Mouse (Mus musculus): Measurements from ENCODE around the gene Nisch. TPM values are rescaled to one million over a fixed set of nuclear protein-coding genes. Genes with fewer than 3 reads are reported as not detected.

Gene Nisch
- polyA plus RNA-seq, 1 experiment from 2014 or later, result 296 TPM

DNA sequence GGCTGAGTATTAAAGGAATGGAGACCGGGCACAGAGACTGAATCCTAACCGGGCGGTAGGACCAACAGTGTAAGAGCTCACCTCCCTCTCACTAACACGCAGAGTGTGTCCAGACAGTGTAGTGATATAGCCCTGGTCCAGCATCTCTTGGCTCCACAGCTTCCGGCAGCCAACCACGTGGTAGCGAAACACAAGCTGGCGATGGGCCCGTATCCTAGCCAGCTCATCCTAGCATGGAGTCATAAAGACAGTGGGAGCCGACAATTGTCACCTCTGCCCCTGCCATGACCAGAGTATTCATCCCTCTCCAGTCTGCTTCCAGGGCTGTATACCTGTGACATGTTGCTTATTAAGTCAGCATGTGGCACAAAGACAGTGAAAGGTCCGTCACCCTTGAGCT lies 71.1 kb downstream of the Nisch start:
- ATAC-seq (ENCODE audit: low read depth), result no peak

DNA sequence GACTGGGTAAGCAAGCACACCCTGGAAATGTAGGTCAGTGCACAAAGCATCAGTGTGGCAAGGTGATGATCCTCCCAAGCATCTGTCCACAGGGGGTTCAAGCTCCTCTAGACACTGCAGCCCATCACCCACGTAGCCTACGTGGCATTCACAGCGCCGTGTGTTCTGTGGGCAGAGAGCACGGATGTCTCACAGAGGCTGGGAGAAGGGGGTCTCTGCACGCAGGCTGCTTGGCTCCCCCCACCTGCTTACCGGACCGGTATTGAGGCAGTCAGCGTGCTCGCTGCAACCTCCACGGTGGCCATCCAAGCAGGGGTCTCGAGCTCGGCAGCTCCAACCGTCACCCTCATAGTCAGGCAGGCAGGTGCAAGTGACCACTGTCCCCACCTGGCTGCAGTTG lies 75.7 kb downstream of the Nisch start:
- 98% methylated on average over 14 of the region's 14 CpGs for WGBS

More for the DNA sequence above, 71.1 kb downstream of the Nisch start:
- no peak for DNase-seq (ENCODE audit: low spot score)
- H3K27ac ChIP-seq (replicated peaks; ENCODE audit: low read depth, low read length), result no peak overlapping the region
- H3K4me2 ChIP-seq (ENCODE audit: low read depth, low read length), result no peak overlapping the region
- no peaks in the 10 kb centered on the region for H3K27me3 ChIP-seq (replicated peaks; ENCODE audit: control insufficient read depth, insufficient read depth, low read length)
- H3K9ac ChIP-seq (ENCODE audit: low read depth, low read length), result no peak overlapping the region
- H3K4me3 ChIP-seq (ENCODE audit: low read depth, low read length), result no peak overlapping the region
- 91% methylated on average over 11 of the region's 11 CpGs for WGBS
- H3K4me1 ChIP-seq (ENCODE audit: control insufficient read depth, insufficient read depth, low read length), result no peaks in the 10 kb centered on the region
- H3K36me3 ChIP-seq (ENCODE audit: control insufficient read depth, insufficient read depth, low read length), result peaks cover 14% of the 10 kb centered on the region
- H3K9me3 ChIP-seq (ENCODE audit: control insufficient read depth, low read length), result no peaks in the 10 kb centered on the region

DNA sequence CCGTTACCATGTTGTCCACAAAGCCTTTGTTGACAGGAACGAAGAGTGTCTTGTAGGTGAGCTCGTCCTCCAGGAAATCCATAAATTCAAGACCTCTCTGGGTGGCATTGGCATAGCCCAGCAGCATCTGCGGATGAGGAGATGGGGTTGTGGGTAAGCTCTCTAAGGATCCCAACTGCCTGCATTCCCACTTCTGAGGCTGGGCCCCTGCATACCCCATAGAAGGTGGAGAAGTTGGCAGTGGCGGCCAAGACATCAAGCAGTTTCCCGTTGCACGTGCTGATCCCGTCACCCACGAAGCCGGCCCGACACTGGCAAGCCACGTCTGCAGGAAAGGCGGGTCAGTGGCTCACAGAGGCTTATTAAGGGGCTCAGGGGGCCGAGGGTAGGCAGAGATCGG lies 76.6 kb downstream of the Nisch start:
- DNase-seq (ENCODE audit: low spot score) (no peak), ATAC-seq (ENCODE audit: low read depth) (no peak)
- no peak overlapping the region for H3K9ac ChIP-seq (ENCODE audit: low read depth, low read length)
- H3K4me3 ChIP-seq (ENCODE audit: low read depth, low read length), result no peak overlapping the region
- no peak overlapping the region for H3K4me2 ChIP-seq (ENCODE audit: low read depth, low read length)
- H3K27ac ChIP-seq (replicated peaks; ENCODE audit: low read depth, low read length), result no peak overlapping the region
- H3K4me1 ChIP-seq (ENCODE audit: control insufficient read depth, insufficient read depth, low read length), result no peaks in the 10 kb centered on the region
- H3K9me3 ChIP-seq (ENCODE audit: control insufficient read depth, low read length), result no peaks in the 10 kb centered on the region
- H3K36me3 ChIP-seq (ENCODE audit: control insufficient read depth, insufficient read depth, low read length), result peaks cover 69% of the 10 kb centered on the region
- H3K27me3 ChIP-seq (replicated peaks; ENCODE audit: control insufficient read depth, insufficient read depth, low read length), result no peaks in the 10 kb centered on the region
- 91% methylated on average over 15 of the region's 15 CpGs for WGBS

More for the DNA sequence above, 75.7 kb downstream of the Nisch start:
- no peak for DNase-seq (ENCODE audit: low spot score)
- H3K9ac ChIP-seq (ENCODE audit: low read depth, low read length), result no peak overlapping the region
- H3K36me3 ChIP-seq (ENCODE audit: control insufficient read depth, insufficient read depth, low read length), result peaks cover 60% of the 10 kb centered on the region
- no peak overlapping the region for H3K27ac ChIP-seq (replicated peaks; ENCODE audit: low read depth, low read length)
- no peak for ATAC-seq (ENCODE audit: low read depth)
- H3K27me3 ChIP-seq (replicated peaks; ENCODE audit: control insufficient read depth, insufficient read depth, low read length), result no peaks in the 10 kb centered on the region
- no peaks in the 10 kb centered on the region for H3K4me1 ChIP-seq (ENCODE audit: control insufficient read depth, insufficient read depth, low read length)
- no peaks in the 10 kb centered on the region for H3K9me3 ChIP-seq (ENCODE audit: control insufficient read depth, low read length)
- no peak overlapping the region for H3K4me2 ChIP-seq (ENCODE audit: low read depth, low read length)
- H3K4me3 ChIP-seq (ENCODE audit: low read depth, low read length), result no peak overlapping the region

DNA sequence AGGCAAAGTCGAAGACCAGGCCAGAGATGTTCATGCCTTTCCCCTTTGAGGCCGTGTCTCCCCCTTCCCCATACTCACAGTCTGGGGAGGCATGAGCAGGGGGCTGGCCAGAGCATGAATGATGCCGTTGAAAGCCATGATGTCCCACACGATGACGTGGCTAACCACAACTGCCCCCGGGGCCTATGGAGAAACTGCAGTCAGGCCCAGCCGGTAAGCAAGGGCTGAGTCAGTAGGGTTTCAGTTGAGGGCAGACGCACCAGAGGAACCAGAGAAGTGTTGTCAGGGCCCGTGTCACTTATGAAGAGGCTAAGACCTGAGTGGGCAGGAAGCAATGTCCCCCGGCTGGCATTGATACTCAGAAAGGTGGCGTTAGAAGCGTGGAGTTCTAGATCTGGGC lies 77.1 kb downstream of the Nisch start:
- no peaks in the 10 kb centered on the region for H3K27me3 ChIP-seq (replicated peaks; ENCODE audit: control insufficient read depth, insufficient read depth, low read length)
- ATAC-seq (ENCODE audit: low read depth) (no peak), DNase-seq (ENCODE audit: low spot score) (no peak)
- no peaks in the 10 kb centered on the region for H3K9me3 ChIP-seq (ENCODE audit: control insufficient read depth, low read length)
- H3K36me3 ChIP-seq (ENCODE audit: control insufficient read depth, insufficient read depth, low read length), result peaks cover 74% of the 10 kb centered on the region
- WGBS, result 81% methylated on average over 12 of the region's 12 CpGs
- H3K4me1 ChIP-seq (ENCODE audit: control insufficient read depth, insufficient read depth, low read length), result 0 out of 2 replicates have a peak, but pooled peaks cover under 1% of the 10 kb centered on the region
- no peak overlapping the region for H3K27ac ChIP-seq (replicated peaks; ENCODE audit: low read depth, low read length)
- H3K4me2 ChIP-seq (ENCODE audit: low read depth, low read length), result no peak overlapping the region
- H3K9ac ChIP-seq (ENCODE audit: low read depth, low read length), result no peak overlapping the region
- H3K4me3 ChIP-seq (ENCODE audit: low read depth, low read length), result no peak overlapping the region

DNA sequence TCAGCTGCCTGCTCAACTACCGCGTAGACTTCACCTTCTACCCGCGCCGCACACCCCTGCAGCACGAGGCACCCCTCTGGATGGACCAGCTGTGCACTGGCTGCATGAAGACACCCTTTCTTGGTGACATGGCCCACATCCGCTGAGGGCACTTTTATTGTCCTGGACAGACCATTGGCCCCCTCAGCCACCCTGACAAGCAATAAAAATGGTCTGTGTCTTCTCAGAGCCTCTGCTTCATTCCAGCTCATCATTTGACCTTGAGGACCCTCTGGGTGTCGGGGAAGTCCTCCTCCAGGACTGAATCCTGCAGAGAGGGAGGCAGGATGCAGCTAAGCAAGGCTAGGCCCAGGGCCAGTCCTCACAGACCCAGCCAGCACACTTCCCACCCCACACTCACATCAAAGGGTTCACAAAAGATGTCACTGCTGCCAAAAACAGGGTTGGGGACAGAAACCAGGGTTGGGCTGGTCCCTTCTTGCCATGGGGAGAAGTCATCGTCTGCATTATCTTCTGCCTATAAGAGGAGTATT lies 77.8 kb downstream of the Nisch start:
- no peak overlapping the region for H3K27ac ChIP-seq (replicated peaks; ENCODE audit: low read depth, low read length)
- 89% methylated on average over 9 of the region's 9 CpGs for whole genome bisulfite sequencing
- H3K4me1 ChIP-seq (ENCODE audit: control insufficient read depth, insufficient read depth, low read length), result peaks cover 8% of the 10 kb centered on the region
- no peak overlapping the region for H3K4me2 ChIP-seq (ENCODE audit: low read depth, low read length)
- DNase-seq (ENCODE audit: low spot score) (no peak), ATAC-seq (ENCODE audit: low read depth) (no peak)
- H3K36me3 ChIP-seq (ENCODE audit: control insufficient read depth, insufficient read depth, low read length), result peaks cover 79% of the 10 kb centered on the region
- no peak overlapping the region for H3K9ac ChIP-seq (ENCODE audit: low read depth, low read length)
- no peaks in the 10 kb centered on the region for H3K9me3 ChIP-seq (ENCODE audit: control insufficient read depth, low read length)
- no peaks in the 10 kb centered on the region for H3K27me3 ChIP-seq (replicated peaks; ENCODE audit: control insufficient read depth, insufficient read depth, low read length)
- no peak overlapping the region for H3K4me3 ChIP-seq (ENCODE audit: low read depth, low read length)

DNA sequence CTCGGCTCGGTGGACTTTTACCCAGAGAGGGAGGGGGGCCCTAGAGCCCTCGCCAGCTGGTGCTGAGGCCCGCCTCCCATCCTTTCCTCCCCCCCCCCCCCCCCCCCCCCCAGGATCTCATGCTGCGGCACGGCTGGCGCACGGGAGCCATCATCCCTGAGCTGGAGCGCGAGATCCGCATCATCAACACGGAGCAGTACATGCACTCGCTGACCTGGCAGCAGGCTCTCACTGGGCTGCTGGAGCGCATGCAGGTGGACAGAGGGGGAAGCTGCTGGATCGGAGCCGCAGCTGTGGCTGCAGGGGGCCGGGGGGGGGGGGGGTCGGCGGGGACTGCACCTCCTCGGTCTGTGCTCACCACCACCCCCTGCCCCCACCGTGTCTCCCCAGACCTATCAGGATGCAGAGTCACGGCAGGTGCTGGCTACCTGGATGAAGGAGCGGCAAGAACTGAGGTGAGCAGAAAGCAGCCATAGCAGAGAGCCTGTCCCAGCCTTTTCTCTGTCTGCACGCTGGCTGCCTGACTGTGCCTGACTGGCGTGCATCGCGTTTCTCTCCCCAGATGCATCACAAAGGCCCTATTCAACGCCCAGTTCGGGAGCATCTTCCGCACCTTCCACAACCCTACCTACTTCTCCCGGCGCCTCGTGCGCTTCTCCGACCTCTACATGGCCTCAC lies 78.4 kb downstream of the Nisch start:
- no peak for ATAC-seq (ENCODE audit: low read depth)
- Histone ChIP-seq H3K27ac (replicated peaks; ENCODE audit: low read depth, low read length) (no peak overlapping the region), H3K9ac (ENCODE audit: low read depth, low read length) (no peak overlapping the region), H3K4me3 (ENCODE audit: low read depth, low read length) (no peak overlapping the region), H3K9me3 (ENCODE audit: control insufficient read depth, low read length) (no peaks in the 10 kb centered on the region), H3K4me2 (ENCODE audit: low read depth, low read length) (no peak overlapping the region), H3K36me3 (ENCODE audit: control insufficient read depth, insufficient read depth, low read length) (peaks cover 79% of the 10 kb centered on the region), H3K27me3 (replicated peaks; ENCODE audit: control insufficient read depth, insufficient read depth, low read length) (no peaks in the 10 kb centered on the region), H3K4me1 (ENCODE audit: control insufficient read depth, insufficient read depth, low read length) (peaks cover 13% of the 10 kb centered on the region)
- no peak for DNase-seq (ENCODE audit: low spot score)
- 93% methylated on average over 18 of the region's 35 CpGs for WGBS

DNA sequence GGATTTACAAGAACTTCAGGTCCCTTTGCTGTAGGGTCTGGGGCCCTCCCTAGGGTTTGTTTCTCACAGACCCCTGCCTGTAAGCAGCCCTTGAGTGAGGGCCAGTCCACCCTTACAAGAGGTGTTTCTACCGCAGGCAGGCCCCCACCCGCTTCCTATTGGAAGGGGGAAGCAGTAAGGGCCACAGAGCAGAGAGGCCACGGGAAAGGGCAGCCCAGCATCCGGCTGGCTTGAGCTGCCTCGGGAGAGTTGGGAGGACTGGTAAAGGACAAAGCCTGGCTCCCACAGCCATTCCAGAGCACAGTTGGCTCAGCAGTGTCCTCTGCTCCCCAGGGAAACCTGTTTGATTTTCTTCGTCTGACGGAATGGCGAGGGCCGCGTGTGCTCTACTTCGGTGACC lies 79.0 kb downstream of the Nisch start:
- H3K9me3 ChIP-seq (ENCODE audit: control insufficient read depth, low read length), result no peaks in the 10 kb centered on the region
- H3K36me3 ChIP-seq (ENCODE audit: control insufficient read depth, insufficient read depth, low read length), result peaks cover 79% of the 10 kb centered on the region
- no peaks in the 10 kb centered on the region for H3K27me3 ChIP-seq (replicated peaks; ENCODE audit: control insufficient read depth, insufficient read depth, low read length)
- no peak overlapping the region for H3K4me2 ChIP-seq (ENCODE audit: low read depth, low read length)
- H3K27ac ChIP-seq (replicated peaks; ENCODE audit: low read depth, low read length), result no peak overlapping the region
- no peak overlapping the region for H3K4me3 ChIP-seq (ENCODE audit: low read depth, low read length)
- WGBS, result 73% methylated on average over 11 of the region's 11 CpGs
- peaks cover 19% of the 10 kb centered on the region for H3K4me1 ChIP-seq (ENCODE audit: control insufficient read depth, insufficient read depth, low read length)
- H3K9ac ChIP-seq (ENCODE audit: low read depth, low read length), result no peak overlapping the region
- DNase-seq (ENCODE audit: low spot score) (no peak), ATAC-seq (ENCODE audit: low read depth) (no peak)

DNA sequence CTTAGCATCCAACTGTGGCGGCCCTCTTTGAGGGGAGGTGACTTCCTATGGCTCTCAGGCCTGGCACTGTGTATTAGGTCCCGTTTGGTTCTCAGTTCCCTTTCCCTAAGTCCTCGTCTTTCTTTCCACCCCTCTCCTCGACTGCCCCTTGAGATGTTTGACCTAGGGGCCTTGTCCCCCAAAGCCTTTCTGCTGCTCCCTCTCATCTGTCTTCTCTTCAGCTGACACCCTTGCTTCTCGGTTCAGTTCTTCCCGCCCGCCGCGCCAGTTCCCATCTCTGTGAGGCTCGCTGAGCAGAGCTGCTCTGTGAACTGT lies 79.5 kb downstream of the Nisch start:
- WGBS, result 82% methylated on average over 10 of the region's 10 CpGs
- Histone ChIP-seq H3K27me3 (replicated peaks; ENCODE audit: control insufficient read depth, insufficient read depth, low read length) (no peaks in the 10 kb centered on the region), H3K4me3 (ENCODE audit: low read depth, low read length) (no peak overlapping the region), H3K9ac (ENCODE audit: low read depth, low read length) (no peak overlapping the region), H3K4me1 (ENCODE audit: control insufficient read depth, insufficient read depth, low read length) (peaks cover 24% of the 10 kb centered on the region), H3K27ac (replicated peaks; ENCODE audit: low read depth, low read length) (no peak overlapping the region), H3K9me3 (ENCODE audit: control insufficient read depth, low read length) (no peaks in the 10 kb centered on the region), H3K36me3 (ENCODE audit: control insufficient read depth, insufficient read depth, low read length) (peaks cover 77% of the 10 kb centered on the region), H3K4me2 (ENCODE audit: low read depth, low read length) (no peak overlapping the region)
- ATAC-seq (ENCODE audit: low read depth), result no peak
- no peak for DNase-seq (ENCODE audit: low spot score)

Measured in embryonic facial prominence, embryonic 14.5 days (tissue).